Mouse (Mus musculus) heart, postnatal 36 days (tissue): Measurements from ENCODE around the gene Rpl36. TPM values are rescaled to one million over a fixed set of nuclear protein-coding genes. Genes with fewer than 3 reads are reported as not detected.
"Not testable (repeated sequence)": the region's sequence is repeated elsewhere in the genome, so short reads cannot be mapped to it uniquely, and the experiment has no call there.

Source experiments
- DNase-seq, 2 experiments: peaks; one replicate each; pipeline ENCODE4 v3.0.0; 2021 to 2022
- intact Hi-C: fragments of 180-260 bp; cut with DNase I; formaldehyde crosslinking; loops from one replicate; pipeline ENCODE4 v1.15.1; 2025
- total RNA-seq, 2 experiments: library from RNA; stranded (reverse); gene quantifications; 2 replicates each; pipeline ENCODE4 v1.2.3; 2021

The Rpl36 gene
- total RNA-seq, 2 experiments from 2014 or later: 724 to 728 TPM

DNA sequence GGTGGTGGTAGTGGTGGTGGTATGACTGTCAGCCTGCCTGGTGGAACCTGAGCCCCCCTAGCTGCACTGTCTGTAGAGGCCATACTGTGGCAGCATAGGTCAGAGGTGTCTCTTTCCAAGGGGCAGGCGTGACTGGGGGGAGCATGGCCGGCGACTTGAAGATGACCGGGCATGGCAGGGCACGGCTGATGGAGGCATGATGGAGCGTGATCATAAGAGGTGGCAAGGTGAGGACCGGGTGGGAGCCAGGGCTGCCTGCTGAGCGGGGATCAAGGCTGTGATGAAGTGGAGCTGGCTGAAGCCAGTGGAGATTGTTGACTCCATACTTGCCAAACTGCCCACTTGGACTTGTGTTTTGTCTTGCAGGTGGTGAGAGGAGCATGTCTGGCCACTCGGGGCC lies 7.8 kb upstream of the Rpl36 start:
- intact Hi-C loops: no loop called here

DNA sequence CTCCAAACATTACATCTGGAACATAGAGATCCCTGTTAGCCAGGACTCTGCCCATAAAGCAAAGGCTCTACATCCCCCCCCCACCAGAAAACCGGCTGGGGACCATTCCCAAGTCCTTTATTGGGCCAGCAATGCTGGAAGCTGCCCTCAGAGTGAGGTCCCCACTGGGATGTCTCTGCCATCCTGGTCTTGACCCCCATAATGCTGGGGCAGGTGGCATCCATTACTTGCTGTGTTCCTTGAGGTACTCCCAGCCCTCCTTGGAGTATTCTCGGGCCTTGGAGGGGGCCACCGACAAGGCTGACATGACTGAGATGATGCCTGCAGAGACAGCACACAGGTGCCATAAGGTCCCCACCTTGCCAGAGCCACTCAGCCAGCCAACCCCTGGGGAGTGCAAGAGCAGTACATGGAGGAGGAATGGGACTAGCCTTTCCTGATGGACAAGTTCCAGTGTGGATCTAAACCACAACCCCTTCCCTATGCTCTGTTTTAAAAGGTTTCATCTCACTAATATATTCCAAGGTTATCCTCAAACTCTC lies 5.6 kb upstream of the Rpl36 start:
- DNase-seq: no peak
- intact Hi-C loops: loop anchor here (2.0 kb wide), 1 partner anchor 17 kb away; no protein-coding TSS in a partner anchor

More for the DNA sequence above, 7.8 kb upstream of the Rpl36 start:
- no peak for DNase-seq

DNA sequence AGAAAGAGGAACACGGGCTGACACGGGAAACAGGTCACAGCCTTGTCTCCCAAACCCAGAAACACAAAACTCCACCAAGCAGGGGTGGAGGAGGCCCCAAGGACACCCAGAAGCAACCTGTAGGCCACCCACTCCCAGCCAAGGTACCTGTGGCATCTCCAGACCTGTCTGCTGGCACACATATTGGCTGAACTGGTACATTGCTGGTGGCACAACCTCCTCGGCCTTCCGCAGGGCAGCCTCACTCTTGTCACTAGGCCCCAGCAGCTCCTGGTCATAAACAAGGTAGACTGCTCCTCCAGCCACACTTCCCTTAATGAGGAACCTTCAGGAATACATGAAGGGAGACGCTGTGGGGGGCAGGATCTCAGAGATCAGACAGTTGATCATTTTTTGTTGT lies 4.5 kb upstream of the Rpl36 start:
- intact Hi-C loops: loop anchor here (1.0 kb wide), 1 partner anchor 23 kb away; no protein-coding TSS in a partner anchor
- DNase-seq: no peak

DNA sequence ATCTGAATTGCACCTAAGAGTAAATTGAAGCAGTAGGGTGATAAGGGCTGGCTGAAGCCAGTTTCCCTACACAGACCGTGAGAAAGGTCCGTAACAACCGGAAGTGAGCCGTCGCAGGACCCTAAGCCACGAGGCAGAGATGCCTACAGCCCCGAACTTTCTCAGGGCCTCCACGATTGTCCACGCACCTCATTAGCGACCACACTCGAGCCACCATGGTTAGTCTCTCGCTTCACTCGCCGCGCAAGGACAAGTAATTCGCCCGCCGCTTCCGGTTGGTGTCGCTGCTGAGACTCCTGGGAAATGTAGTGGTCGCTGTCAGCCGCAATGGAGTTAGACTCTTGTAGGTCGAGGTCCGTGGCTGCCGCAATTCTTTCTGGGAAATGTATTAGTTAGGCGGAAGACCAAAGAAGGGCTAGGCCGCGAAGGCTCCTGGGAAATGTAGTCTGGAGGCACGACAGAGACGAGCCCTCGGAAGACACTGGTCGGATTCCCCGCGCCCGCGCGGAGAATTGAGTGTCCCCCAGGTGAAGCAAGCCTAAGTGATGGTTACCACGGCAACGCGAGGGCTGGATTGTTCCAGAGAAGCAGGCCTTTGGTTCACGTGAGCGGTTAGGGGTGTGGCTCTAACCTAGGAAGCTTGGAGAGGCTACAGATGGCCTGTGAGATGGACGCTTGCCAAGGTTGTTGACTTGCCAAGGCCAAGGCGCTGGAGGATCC lies 3.6 kb upstream of the Rpl36 start, which contains the start of gene 2410015M20Rik:
Gene 2410015M20Rik (minus strand): TSS at position 320 of the 720 bp plus-strand sequence.
- intact Hi-C loops: loop anchor here (1.0 to 10.0 kb wide), 4 partner anchors 24 to 665 kb away; partner anchors contain the start of genes Dus3l, Ndufa11, Vav1 and Vmac
- DNase-seq: peak; percentile 90 to 94

DNA sequence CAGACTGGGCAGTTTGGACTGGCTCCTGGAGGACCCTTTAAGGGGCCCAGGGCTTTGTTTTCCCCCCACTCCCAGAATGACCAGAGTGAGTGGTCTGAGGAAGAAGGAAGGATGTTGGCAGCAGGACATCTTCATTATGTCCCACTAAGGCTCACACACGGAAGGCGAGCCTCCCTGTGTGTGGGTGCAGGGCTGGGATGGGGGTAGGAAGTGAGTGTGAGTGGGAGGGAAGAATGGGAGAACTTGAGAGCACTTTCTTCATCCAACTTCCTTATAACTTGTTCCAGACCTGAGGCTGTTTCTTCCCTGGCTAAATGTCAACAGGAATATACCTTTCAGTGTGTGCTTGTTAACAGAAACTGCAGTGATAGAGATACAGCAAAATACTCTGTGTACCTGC lies 1.9 kb upstream of the Rpl36 start:
- intact Hi-C loops: loop anchor here (5.0 to 10.0 kb wide), 3 partner anchors 106 to 663 kb away; partner anchors contain the start of genes Dus3l, Ndufa11, Vav1 and Vmac
- no peak for DNase-seq

DNA sequence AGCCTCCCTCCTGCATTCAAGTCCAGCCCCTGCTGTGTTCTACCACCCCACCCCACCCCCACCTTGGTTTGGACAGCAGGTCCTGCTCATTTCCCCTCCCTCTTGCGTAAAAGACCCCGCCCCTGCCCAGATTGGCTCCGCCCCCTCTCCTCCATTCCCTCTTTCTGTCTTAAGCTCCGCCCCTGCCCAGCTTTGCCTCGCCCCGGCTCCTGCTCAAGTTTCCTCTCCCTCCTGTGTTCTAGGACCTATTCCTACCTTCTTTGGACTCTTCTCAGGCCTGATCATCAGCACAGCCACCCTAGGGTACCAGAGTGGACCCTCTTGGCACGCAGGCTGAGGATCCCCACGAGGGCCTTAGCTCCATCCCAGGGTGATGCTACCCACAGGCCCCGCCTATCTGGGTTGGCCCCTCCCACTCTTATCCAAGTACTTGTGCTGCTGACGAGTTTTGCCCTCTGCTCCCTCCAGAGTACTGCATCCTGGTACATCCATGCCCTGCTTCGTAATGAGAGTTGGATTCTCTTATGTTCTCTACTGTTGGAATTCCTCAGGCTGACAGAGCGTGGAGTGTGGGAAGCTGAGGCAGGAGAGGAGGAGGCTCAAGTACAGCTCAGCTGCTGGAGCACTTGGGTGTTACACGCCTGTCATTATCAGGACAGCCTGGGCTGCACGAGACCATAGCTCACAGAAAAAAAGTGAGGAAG lies 1.2 kb upstream of the Rpl36 start:
- intact Hi-C loops: loop anchor here (5.0 to 10.0 kb wide), 3 partner anchors 105 to 663 kb away; partner anchors contain the start of genes Dus3l, Ndufa11, Vav1 and Vmac
- no peak for DNase-seq

DNA sequence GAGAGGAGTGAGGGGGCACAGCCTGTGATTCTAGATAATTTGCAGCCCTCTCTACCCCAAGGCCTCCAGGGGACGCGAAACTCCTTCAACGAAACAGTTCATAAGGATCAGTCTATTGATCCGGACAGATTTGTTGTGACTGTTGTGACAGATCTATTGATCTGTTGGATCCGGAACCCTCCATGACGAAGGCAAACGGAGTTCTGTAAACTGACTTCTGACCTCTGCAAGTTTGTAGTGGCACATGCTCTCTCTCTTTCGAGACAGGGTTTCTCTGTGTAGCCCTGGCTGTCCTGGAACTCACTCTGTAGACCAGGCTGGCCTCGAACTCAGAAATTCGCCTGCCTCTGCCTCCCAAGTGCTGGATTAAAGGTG lies 664 bp upstream of the Rpl36 start:
- not testable (repeated sequence) for DNase-seq
- intact Hi-C loops: loop anchor here (5.0 to 10.0 kb wide), 3 partner anchors 105 to 662 kb away; partner anchors contain the start of genes Dus3l, Ndufa11, Vav1 and Vmac

DNA sequence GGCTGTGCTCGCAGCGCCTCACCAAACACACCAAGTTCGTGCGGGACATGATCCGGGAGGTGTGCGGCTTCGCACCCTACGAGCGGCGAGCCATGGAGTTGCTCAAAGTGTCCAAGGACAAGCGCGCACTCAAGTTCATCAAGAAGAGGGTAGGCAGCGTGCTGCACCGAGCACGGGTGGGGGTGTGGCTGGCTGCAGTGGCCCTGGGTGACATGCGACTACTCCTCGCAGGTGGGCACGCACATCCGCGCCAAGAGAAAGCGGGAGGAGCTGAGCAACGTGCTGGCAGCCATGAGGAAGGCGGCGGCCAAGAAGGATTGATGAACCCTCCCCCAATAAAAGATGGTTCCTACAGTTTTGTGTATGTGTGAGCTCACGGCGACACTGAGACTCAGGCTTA lies 677 bp downstream of the Rpl36 start:
- intact Hi-C loops: loop anchor here (1.0 to 10.0 kb wide), 4 partner anchors 54 to 661 kb away; partner anchors contain the start of genes Dus3l, Ndufa11, Vav1 and Vmac
- not testable (repeated sequence) for DNase-seq

DNA sequence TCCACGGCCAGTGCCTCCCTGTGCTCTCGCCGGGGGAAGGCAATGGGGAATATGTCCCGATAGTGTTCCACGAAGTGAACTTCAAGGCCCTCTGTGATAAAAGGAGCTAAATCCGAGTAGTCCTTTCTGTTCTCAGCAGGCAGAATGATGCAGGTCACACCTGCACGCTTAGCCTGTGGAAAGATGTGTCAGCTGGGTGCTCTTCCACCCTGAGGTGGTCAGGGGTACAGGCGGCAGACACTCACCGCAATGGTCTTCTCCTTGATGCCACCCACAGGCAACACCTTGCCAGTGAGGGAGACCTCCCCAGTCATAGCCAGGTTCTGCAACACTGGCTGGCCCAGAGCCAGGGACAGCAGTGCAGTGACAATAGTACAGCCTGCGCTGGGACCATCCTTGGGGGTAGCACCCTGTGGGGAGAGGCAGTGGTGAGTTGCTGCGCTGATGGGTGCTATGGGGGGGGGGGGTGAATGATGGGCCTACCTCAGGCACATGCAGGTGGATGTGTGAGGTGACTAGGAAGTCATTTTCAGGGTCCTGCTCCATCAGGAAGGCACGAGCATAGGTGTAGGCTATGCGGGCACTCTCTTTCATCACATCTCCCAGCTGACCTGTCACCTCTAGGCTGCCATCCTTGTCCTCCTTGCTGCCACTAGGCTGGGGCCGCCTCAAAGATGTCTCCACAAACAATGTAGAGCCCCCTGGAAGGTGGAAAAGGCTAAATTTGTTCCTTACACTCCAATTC lies 1.3 kb downstream of the Rpl36 start:
- intact Hi-C loops: loop anchor here (5.0 to 10.0 kb wide), 3 partner anchors 103 to 660 kb away; partner anchors contain the start of genes Dus3l, Ndufa11, Vav1 and Vmac
- no peak for DNase-seq

DNA sequence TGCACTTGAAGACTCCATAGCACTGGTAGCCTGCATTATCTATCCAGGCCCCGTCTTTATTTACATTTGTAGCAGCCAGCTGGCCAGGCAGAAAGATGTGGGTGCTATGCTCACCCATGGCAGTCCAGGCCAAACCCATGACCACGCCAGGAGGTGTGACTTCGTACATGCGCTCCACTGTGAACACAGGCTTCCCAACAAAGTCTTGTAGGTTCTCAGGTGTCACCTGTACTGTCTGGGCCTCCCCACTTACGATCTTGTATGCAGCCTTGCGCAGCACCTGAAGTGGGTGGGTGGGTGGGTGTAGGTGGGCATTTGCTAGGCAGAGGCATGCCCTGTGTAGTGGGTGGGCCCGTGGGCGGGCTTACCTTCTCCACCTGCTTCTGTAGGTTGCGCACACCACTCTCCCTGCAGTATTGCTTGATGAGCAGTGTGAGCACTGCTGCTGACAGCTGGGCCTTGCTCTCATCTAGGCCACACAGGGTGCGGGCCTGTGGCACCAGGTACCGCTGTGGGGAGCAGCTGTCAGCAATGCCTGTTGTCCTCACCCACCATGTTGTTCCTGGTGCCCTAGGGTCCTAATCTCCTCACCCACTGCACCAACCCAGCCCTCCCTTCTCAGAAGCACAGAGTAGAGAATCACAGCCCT lies 2.0 kb downstream of the Rpl36 start:
- DNase-seq: no peak
- intact Hi-C loops: loop anchor here (10.0 kb wide), 1 partner anchor 660 kb away; the partner anchor contains the start of gene Vav1

DNA sequence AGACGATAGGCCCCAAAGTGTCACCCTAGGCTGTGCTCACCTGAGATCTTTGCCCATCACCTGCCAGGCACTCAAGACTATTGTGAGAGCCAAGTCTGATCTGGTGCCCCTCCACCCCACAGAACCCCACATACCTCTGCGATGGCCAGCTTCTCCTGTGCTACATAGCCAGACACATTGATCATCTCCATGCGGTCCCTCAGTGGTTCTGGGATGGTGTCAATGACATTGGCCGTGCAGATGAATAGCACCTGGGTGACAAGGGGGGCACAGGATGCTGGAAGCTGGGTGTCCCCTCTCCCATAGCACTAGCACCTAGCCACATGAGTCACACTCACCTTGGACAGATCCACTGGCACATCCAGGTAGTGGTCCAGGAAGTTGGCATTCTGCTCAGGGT lies 2.6 kb downstream of the Rpl36 start:
- no peak for DNase-seq
- intact Hi-C loops: loop anchor here (10.0 kb wide), 1 partner anchor 659 kb away; the partner anchor contains the start of gene Vav1

DNA sequence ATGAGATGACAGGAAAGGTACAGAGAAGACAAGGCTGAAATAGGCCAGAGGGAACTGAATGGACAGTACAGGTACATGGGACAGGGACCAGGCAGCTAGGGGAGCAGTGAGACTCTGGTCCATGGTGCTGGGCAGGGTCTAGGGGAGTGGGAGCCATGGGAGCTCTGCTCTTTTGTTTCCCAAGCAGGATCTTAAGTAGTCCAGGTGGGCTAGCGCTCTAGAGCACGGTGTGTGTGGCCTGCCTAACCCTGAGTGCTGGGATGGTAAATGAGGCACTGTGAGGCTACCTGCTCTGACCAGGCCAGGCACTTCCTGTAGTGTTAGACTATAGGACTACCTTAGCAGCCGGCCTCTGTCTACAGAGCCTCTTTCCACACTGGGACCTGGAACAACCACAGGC lies 3.5 kb downstream of the Rpl36 start:
- intact Hi-C loops: loop anchor here (10.0 kb wide), 1 partner anchor 658 kb away; the partner anchor contains the start of gene Vav1
- DNase-seq: no peak

DNA sequence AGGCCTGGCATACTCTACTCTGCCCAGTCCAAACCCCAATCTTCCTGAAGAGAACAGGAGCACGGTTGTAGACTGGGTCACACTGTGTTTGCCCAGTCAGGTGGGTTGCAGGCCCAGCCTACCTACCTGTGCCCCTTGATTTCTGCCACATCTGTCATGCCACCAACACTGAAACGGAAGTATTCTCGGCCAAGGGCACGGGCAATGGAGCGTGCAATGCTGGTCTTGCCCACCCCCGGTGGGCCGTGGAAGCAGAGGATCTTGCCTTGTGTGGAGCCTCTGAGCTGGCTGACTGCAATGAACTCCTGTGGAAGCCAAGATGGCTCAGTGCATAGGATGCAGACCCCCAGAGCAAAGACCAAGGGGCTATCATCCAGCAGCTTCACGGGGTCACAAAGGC lies 4.4 kb downstream of the Rpl36 start:
- no peak for DNase-seq
- intact Hi-C loops: loop anchor here (10.0 kb wide), 1 partner anchor 657 kb away; the partner anchor contains the start of gene Vav1

DNA sequence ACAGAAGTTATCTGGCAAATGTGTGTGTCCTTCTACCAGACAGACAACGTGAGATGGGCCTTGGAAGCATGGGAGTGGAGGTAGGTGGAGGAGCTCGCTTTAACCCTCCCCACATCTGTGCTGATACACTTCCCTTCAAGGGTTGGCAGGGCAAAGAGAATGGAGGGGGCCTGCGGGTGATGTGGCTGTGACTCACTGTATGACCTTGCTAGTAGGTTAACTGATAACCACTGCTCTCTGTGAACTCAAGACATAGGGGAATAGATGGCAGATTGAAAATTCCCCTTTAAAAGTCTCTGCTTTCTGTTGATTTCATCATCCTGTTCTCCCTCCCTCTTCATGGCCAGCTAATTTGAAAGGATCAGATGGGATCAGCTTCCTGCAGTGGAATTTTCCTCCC lies 12.3 kb downstream of the Rpl36 start:
- DNase-seq: no peak
- intact Hi-C loops: loop anchor here (5.0 kb wide), 3 partner anchors 42 to 207 kb away; partner anchors contain the start of genes Ndufa11, Rfx2 and Vmac

DNA sequence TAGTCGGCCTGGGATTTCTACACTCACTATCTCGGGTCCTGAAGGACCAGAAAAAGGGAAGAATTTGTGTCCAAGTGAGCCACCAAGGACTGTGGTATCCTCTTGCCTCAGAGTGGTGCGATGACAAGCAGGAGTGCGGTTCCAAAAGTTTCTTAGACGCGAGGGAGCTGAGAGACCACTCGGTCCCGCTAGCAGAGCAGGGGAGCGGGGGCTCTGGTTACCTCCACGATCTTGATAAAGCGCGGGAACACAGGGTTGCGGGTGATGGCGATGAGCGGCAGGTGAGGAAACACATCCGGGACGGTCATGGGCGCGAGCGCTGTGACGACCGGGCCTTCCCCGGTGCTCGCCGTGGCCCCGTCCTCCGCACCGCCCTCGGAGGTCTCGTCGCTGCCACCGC lies 13.0 kb downstream of the Rpl36 start:
- intact Hi-C loops: loop anchor here (5.0 kb wide), 3 partner anchors 41 to 206 kb away; partner anchors contain the start of genes Ndufa11, Rfx2 and Vmac
- DNase-seq: no peak

DNA sequence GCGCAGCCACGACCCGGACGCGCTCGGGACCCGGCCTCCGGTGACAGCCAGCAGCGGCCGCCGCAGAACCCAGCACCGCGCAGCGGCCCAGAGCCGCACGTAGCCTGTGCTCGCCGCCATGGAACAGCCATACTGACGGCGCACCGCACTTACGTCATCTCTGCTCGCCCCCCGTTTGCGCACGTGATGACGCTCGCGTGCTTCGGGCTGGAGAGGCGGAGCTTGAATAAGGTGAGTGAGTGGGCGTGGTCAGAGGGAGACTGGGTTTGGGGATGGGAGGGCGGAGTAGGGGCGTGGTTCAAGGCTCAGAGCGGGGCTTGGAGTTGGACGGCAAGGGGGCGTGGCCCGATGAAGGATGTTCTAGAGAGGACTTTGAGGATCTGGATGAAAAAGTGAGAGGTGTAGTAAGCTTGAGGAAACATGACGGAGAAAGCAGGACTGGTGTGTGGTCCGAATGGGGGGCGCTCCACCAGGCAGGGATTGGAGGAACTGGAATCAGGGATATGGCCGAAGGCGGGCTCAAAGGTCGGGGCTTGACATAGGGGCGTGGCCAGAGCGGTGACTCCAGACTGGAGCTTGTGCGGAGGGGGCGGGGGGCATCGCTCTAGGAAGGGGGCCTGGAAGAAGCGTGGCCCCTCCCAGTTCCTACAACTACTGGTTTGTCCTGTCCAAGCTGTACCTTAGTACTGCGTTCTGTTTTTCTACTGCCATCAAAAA lies 13.7 kb downstream of the Rpl36 start, which contains the start of gene Lonp1:
Gene Lonp1 (minus strand): TSS at position 134 of the 717 bp plus-strand sequence.
- intact Hi-C loops: loop anchor here (5.0 kb wide), 3 partner anchors 40 to 205 kb away; partner anchors contain the start of genes Ndufa11, Rfx2 and Vmac
- DNase-seq: peak; percentile 93 to 94

DNA sequence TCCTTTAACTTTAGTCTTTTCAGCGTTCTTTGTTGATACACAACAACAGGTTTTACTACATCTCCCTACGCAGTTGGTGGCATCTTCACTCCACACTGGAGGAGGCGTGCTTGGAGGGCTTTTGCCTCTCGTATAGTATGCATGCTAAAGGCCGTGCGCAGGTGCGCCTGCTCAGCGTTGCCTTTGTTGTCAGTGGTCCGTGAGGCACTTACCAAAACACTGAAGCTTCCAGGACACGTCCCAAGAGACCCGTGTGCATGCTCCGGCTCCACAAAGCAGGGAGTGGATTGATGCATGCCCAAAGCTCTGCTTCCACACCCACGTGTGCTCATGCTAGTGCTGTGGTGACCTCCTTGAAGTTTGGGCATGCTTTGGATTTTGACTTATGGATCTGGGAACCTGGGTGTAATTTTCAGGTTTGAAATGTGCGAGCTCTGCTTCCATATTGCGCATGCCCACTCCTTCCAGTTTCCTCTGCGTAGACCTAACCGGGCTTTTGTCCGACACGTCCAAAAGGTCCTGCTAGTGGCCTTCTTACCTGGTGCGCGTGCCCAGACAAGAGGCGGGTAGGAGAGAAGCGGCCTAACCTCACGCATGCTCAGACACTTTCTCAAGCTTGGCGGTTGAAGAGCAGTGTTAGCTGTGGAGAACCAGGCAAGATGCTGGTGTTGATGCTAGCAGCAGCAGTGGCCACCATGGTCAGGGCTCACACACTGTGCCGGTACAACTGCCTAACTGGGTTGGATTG lies 14.5 kb downstream of the Rpl36 start, which contains the start of gene Catsperd:
Gene Catsperd (plus strand): TSS at position 614 of the 748 bp plus-strand sequence.
- intact Hi-C loops: loop anchor here (5.0 kb wide), 3 partner anchors 40 to 205 kb away; partner anchors contain the start of genes Ndufa11, Rfx2 and Vmac
- DNase-seq: no peak
